Mouse (Mus musculus) urinary bladder, postnatal 10 days (tissue): ENCODE results near the gene Pgpep1l.
"Not testable (repeated sequence)": the region's sequence is repeated elsewhere in the genome, so short reads cannot be mapped to it uniquely, and the experiment has no call there.

Experiments
- DNase-seq: peaks from one replicate; pipeline ENCODE4 v3.0.0; 2022; ENCODE audit warnings: low spot score

Pgpep1l gene

DNA sequence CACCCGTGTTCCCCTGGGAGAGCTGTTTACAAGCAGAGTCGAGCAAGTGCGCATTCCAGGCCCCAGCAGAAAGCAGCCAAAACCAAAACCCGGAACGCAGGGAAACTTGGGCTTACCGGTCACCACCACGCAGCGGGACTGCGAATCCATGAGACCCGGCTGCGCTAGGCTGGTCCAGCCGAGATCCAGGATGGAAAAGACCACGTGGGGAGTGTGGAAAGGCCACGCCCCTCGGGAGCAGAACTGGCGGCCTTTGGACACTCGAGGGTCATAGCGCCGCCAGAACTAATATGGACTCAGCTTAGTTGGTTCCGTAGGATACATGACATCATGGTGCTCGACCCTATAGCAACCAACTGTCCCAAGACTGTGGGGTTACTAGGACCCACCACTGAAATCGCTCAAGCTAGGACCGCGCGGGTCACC, at the start of gene Pgpep1l:
TSS of gene Pgpep1l (minus strand) at position 206 of the 426 bp plus-strand sequence.
- no peak for DNase-seq

- DNase-seq: no peak
Measured at GRCm38 (mm10) chr7:68313038-68313782, 49.2 kb upstream of the Pgpep1l start.

GRCm38 (mm10) chr7:68312395-68312794, 48.4 kb upstream of the Pgpep1l start:
- no peak for DNase-seq

DNA sequence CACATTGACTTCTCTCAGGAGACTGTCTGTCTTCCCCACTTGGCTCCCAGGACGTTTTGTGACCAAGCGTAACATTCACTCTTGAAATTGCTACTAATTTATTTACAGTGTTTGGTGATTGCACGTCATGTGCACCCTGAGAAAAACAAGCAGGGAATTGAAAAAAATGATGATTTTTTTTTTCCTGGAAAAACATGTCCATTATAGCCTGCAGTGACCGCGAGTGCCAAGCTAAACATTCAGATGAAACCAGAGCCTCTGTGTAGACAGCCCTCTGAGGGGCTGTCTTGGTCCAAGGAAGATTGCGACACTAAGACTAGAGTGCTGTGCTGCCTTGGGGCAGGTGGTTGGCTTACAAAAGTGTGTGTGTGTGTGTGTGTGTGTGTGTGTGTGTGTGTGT, 47.4 kb upstream of the Pgpep1l start:
- DNase-seq: no peak

DNA sequence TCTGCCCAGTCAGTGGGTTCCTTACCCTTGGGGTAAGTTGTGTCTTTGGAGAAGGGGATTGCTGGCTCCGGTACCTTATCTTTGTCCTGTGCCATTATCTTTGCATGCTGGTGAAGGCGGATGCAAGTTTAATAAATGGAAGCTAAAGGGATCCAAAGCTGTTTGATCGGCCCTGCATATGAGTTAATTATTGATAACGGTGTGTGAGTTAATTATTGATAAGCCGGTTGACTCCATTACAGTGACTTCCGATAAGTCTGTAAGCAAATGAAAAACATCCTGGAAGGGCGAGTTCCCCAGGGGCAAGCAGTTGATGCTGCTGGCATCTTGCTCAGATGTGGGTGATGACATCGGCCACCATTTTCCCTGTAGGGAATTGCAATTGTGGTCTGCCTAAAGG, 42.7 kb upstream of the Pgpep1l start:
- DNase-seq: no peak

DNA sequence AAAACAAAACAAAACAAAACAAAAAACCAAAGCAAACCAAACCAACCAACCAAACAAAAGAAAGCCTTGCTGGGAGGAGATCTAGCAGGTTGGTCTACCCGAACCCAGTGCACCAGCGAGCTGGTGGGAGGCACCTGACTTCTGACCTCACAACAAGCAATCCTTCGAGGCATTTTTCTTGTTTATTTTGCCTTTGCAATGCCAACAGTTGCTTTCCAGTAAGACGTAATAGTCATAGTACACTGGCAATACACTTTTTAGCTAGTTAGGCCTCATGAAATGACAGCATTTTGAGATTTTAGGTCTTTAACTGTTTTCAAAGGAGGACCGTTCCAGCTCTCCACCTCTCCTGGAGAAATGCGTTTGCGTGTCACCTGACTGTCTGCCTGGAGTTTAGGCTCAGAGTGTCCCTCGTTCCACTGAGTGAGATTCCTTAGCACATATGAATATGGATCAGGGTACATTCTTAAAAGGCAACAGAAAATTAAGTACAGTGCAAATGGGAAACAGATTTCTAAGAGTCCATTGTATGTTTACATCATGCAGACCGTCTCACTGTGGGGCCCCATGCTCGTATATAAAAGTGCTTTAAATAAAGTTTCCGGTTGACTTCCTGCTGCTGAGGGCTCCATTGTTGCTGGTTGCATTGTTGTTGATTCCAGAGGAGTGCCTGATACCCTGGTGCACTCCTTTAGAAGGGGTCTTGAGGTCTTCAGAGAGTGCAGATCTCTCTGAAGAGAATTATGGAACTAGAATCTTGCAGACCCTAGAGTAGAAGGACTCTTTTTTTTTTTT, 41.9 kb upstream of the Pgpep1l start:
- no peak for DNase-seq

DNA sequence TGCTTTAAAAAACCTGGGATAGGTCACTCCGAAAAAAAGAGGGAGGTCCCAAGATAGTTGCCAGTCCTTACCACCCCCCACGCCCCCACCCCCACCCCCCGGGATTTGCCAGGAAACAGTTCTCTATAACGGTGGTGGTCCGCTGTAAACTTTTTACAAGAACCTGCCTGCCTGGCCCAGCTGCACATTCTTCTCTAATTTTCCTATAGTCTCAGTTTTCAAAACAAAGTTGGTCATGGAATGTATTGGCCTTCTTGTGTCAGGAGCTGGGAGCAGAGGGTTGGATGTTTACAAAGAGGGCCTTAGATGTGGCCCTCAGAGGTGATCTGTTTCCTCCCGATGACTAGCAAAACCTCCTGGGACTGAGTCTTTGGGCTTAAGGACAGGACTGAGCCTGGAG, 39.7 kb upstream of the Pgpep1l start:
- DNase-seq: no peak

GRCm38 (mm10) chr7:68302586-68303433, 38.8 kb upstream of the Pgpep1l start:
- peak; percentile 20 for DNase-seq

DNA sequence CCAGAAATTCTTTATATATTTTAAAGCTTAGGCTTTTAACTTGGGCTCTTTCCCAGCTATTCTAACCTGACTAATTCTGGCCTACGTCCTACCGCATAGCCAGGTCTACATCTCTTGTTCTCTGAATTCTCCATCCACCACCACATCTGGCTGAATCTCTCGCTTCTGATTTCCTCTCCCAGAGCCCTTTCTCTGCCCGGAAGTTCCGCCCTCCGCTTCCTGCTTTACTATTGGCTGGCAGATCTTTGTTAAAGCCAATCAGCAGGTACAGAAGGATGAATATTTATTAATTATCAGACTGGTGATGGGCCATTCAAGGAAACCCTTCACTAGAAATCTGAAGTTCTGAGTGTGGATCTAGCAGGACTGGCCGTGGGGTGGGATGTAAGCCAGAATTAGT, 37.1 kb upstream of the Pgpep1l start:
- DNase-seq: no peak

DNA sequence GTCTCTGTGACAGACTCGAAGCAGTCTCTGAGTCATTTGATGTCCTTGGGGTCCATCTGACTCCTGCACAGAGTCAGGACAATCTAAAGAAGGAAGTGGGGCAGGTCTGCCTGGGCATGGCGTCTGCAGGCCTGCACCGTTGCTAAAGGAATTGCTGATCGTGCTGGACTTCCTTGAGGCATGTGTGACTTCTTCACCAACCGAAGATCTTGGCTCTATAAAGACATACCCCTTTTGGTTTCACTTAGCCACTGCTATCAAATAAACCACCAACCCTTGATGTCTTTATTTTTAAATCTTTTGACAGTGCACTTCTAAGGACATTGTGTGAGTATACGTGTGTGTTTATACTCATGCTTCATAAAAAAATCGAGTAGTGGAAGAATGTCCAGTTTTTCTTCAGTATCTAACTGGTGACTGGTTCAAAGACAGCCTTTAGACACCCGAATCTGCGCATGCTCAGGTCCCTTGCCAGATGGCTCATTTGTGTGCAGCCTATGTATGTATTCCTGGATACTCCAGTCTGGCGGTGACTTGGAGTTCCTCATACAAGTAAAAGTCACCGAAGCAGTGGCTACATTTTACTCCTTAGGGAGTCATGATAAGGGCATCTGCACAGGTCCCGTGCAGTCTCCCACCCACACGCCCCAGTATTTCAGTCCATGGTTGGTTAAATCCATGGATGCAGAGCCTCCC, 34.5 kb upstream of the Pgpep1l start:
- no peak for DNase-seq

- no peak for DNase-seq
Measured at GRCm38 (mm10) chr7:68296487-68296886, 32.5 kb upstream of the Pgpep1l start.

DNA sequence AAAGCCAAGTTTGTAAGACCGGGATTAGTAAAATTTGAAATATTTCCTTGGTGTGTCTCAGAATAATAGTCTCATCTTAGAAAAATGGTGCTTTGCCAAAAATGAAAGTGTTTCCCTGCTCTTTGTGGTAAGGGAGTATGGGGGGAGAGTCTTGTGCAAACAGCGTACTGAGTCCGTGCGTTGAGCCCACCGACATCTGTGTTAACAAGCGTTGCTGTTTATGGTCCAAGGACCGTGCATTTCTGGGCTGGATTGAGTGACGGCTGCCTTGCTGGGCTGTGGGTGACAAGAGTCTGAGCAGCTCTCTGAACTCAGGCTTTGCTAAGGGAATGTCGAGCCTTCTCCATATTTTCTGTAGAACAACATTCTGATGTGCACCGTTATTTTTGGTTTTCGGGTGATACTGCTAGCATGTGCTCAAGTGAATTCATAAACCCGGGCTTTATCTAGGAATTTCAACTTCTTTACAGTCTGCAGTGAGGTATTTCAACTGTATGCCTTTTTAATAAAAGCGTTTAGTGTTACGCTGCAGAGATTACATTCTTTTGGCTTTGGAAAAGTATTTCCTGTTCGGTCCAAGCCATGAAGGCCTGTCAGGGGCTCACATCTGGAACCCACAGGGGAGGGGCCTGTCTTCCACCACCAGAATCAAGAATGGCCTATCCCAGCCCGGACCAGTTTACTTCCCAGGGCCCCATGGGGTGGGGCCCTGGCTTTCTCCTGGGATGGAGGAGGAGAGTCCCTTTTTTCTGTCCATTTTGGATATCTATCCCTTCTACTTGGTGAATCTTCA, 30.2 kb upstream of the Pgpep1l start:
- no peak for DNase-seq

DNA sequence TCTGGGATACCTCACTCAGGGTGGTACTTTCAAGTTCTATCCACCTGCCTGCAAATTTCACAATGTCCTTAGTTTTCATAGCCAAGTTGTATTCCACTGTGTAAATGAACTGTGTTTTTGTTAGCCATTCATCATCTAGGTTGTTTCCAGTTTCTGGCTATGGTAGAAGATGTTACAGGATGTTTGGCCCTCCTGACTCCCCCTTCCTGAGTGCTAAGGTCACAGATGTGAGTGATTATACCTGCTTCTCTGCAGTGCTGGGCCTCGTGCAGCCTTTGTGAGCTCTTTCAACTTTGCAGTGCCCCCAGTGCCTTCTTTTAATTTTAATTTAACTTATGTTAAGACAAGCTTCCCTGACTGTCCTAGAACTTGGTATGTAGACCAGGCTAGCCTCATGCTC, 27.6 kb upstream of the Pgpep1l start:
- no peak for DNase-seq

GRCm38 (mm10) chr7:68289081-68289480, 25.0 kb upstream of the Pgpep1l start:
- DNase-seq: no peak

DNA sequence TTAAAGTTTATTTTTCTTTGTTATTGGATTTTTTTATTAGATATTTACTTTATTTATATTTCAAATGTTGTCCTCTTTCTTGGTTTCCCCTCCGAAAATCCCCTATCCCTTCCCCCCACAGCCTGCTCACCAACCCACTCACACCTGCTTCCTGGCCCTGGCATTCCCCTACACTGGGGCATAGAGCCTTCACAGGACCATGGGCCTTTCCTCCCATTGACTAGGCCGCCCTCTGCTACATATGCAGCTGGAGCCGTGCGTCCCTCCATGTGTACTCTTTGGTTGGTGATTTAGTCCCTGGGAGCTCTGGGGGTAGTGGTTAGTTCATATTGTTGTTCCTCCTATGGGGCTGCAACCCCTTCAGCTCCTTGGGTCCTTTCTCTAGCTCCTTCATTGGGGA, 24.0 kb upstream of the Pgpep1l start:
- DNase-seq: not testable (repeated sequence)

- no peak for DNase-seq
Measured at GRCm38 (mm10) chr7:68287582-68287981, 23.5 kb upstream of the Pgpep1l start.

DNA sequence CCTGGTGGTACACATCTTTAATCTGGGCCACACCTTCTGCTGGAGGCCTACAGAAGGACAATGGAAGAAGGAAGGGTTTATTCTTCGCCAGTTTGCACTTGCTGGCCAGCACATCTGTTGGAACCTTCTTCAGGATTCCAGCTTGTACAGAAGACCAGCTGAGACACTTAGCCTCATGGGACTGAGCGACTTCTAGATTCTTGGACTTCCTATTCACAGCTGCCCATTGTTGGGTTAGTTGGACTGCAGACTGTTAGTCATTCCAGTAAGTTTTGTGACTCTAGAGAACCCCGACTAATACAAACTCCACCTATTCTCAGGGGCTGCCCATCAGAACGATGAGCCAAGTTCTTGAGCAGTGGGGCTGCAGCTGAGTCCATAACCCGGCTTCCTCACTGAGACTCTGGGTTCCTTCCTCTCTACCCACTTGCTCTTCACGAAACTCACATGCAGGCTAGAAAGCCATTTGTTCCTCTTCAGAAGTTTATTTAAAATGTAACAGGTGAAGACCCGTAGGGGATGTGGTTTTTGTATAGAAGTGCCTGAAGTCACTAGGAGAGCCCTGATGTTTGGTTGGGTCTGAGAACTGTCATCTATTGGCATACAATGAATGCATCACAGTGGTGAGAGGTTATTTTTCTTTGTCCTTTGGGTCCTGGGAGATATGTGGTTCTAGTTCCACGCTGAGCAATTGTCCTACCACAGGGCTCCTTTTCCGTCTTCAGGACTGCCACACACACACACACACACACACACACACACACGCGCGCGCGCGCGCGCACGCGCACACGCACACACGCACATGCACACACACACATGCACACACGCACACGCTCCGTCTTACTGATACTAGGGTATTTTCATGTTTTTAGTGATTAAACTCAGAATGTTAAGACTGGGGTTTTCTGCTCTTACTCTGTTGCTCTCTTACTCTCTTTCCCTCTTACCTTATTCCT, 22.8 kb upstream of the Pgpep1l start:
- no peak for DNase-seq

DNA sequence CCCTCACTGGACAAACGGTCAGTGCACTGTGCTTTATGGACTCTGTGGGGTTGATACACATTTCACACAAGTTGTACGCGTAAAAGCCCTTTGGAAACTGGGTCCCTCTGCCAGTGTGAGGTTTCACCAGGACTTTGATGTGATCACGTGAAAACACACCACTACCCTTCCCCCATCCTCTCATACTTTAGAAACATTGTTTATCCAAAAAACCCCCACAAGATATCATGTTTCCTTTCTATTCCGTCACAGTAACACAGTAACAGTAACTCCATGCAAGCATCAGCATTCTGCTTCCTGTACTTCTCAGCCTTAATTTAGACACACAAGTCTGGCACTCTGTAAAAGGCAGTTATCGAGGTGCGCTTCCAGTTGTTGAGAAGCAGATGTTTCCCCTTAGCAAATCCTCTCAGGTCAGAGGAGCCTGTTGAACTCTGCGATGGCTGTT, 21.8 kb upstream of the Pgpep1l start:
- DNase-seq: no peak

GRCm38 (mm10) chr7:68283776-68284175, 19.7 kb upstream of the Pgpep1l start:
- DNase-seq: no peak

DNA sequence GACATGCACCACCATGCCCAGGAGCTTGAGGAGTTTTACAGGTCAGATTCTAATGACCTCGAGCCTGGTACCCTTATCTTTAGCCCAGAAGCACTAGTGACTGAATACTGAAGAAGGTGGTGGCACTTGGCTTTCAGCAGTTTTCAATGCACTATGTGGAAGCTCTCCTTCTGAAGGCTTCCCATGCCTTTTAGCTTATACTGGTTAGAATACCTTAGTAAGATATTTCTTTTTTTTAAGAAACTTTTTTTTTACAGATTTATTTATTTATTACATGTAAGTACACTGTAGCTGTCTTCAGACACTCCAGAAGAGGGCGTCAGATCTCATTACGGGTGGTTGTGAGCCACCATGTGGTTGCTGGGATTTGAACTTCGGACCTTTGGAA, 19.1 kb upstream of the Pgpep1l start:
- not testable (repeated sequence) for DNase-seq
